Mouse (Mus musculus) forebrain, postnatal 0 days (tissue): ENCODE results near the gene Tmem182. TPM values are rescaled to one million over a fixed set of nuclear protein-coding genes. Genes with fewer than 3 reads are reported as not detected.

ENCODE experiments used
- ATAC-seq: fragments of 200-750 bp; cut with Nextera tagmentation; 2 replicates; pipeline ENCODE4 v1.8.0; 2017; ENCODE audit warnings: mild to moderate bottlenecking, moderate library complexity
- DNase-seq: peaks from one replicate; pipeline ENCODE4 v3.0.0-alpha.2; 2015
- H3K27ac ChIP-seq: fragments of 300-500 bp; sonication (generic); 2 replicates; pipeline ENCODE4 v1.5.1; 2014; ENCODE audit warnings: low read depth, mild to moderate bottlenecking, antibody characterized with exemption, low read length, moderate library complexity, mixed read lengths
- H3K27me3 ChIP-seq: fragments of 300-500 bp; sonication (generic); 2 replicates; pipeline ENCODE4 v1.6.1; 2014; ENCODE audit warnings: mild to moderate bottlenecking, low read length, mixed read lengths; ENCODE audit not compliant: insufficient read depth
- H3K36me3 ChIP-seq: fragments of 300-500 bp; sonication (generic); 2 replicates; pipeline ENCODE4 v1.6.1; 2014; ENCODE audit warnings: mild to moderate bottlenecking, moderate library complexity; ENCODE audit not compliant: insufficient read depth
- H3K4me1 ChIP-seq: fragments of 300-500 bp; sonication (generic); 2 replicates; pipeline ENCODE4 v1.6.1; 2014; ENCODE audit warnings: antibody characterized with exemption; ENCODE audit not compliant: insufficient read depth
- H3K4me2 ChIP-seq: fragments of 300-500 bp; sonication (generic); 2 replicates; pipeline ENCODE4 v1.6.1; 2014; ENCODE audit warnings: low read depth, mild to moderate bottlenecking, moderate library complexity
- H3K4me3 ChIP-seq: fragments of 300-500 bp; sonication (generic); 2 replicates; pipeline ENCODE4 v1.5.1; 2014; ENCODE audit warnings: low read depth, low read length, mixed read lengths
- H3K9ac ChIP-seq: fragments of 300-500 bp; sonication (generic); 2 replicates; pipeline ENCODE4 v1.6.1; 2014; ENCODE audit warnings: mild to moderate bottlenecking
- H3K9me3 ChIP-seq: fragments of 300-500 bp; sonication (generic); 2 replicates; pipeline ENCODE4 v1.6.1; 2016; ENCODE audit warnings: low read length
- CTCF ChIP-seq: sonication (generic); IDR thresholded peaks from 2 replicates; pipeline ENCODE4 v1.5.1; 2016; ENCODE audit warnings: antibody characterized with exemption, control low read depth, low read depth
- WGBS: fragments of 180-500 bp; shearing (Covaris S2); extraction: QIAGEN DNeasy Blood & Tissue Kit; methylation state at CpG from one replicate; pipeline ENCODE4 v1.1.7; 2014; 5-methylcytosine and 5-hydroxymethylcytosine counted together
- polyA plus RNA-seq: library from polyadenylated mRNA; unstranded; fragments of >200 nt; fragmentation: Nextera tagmentation; extraction: Ambion mirVana; gene quantifications from 2 replicates; pipeline ENCODE4 v1.2.1, GENCODE M21; 2015
- total RNA-seq: library from RNA; depleted of rRNA; stranded (reverse); fragments of >200 nt; gene quantifications from 2 replicates; pipeline ENCODE4 v1.2.3, GENCODE M21; 2014

Tmem182 gene
- total and polyA plus RNA-seq, 2 experiments from 2014 or later: 0.24 to 0.27 TPM

GRCm38 (mm10) chr1:40865043-40865442 is 59.6 kb downstream of the Tmem182 start:
- no peak overlapping the region for H3K27ac ChIP-seq
- H3K36me3 ChIP-seq: no peaks in the 10 kb centered on the region
- ATAC-seq: no peak; the same call in 1 of the 2 replicates
- no peaks in the 10 kb centered on the region for H3K4me1 ChIP-seq
- H3K4me3 ChIP-seq: no peak overlapping the region
- no peak overlapping the region for H3K4me2 ChIP-seq
- no peaks in the 10 kb centered on the region for H3K27me3 ChIP-seq
- 64% methylated on average over 6 of the region's 6 CpGs for WGBS
- no peak for DNase-seq
- H3K9me3 ChIP-seq: no peaks in the 10 kb centered on the region
- TF ChIP-seq CTCF: peak; percentile 42
- H3K9ac ChIP-seq: no peak overlapping the region

GRCm38 (mm10) chr1:40867106-40867505 is 61.7 kb downstream of the Tmem182 start:
- Histone ChIP-seq H3K9ac (no peak overlapping the region), H3K27ac (no peak overlapping the region), H3K27me3 (no peaks in the 10 kb centered on the region), H3K4me1 (no peaks in the 10 kb centered on the region), H3K4me2 (no peak overlapping the region), H3K9me3 (no peaks in the 10 kb centered on the region), H3K36me3 (no peaks in the 10 kb centered on the region), H3K4me3 (no peak overlapping the region)
- no peak for DNase-seq
- no peak for TF ChIP-seq CTCF
- no peak for ATAC-seq
- 90% methylated on average over 3 of the region's 3 CpGs for WGBS

- Histone ChIP-seq H3K4me1 (no peaks in the 10 kb centered on the region), H3K36me3 (no peaks in the 10 kb centered on the region), H3K4me2 (no peak overlapping the region), H3K9me3 (no peaks in the 10 kb centered on the region), H3K27ac (no peak overlapping the region), H3K9ac (no peak overlapping the region), H3K4me3 (no peak overlapping the region), H3K27me3 (no peaks in the 10 kb centered on the region)
- DNase-seq (no peak), ATAC-seq (no peak)
- no peak for TF ChIP-seq CTCF
- 83% methylated on average over 2 of the region's 2 CpGs for WGBS
Measured at GRCm38 (mm10) chr1:40867651-40868050, 62.2 kb downstream of the Tmem182 start.

- Histone ChIP-seq H3K9ac (no peak overlapping the region), H3K36me3 (no peaks in the 10 kb centered on the region), H3K4me3 (0 out of 2 replicates have a peak overlapping the region, but pooled peaks have one; percentile 17), H3K27me3 (no peaks in the 10 kb centered on the region), H3K27ac (no peak overlapping the region), H3K4me2 (peak overlapping the region; percentile 14), H3K9me3 (no peaks in the 10 kb centered on the region), H3K4me1 (0 out of 2 replicates have a peak, but pooled peaks cover 3% of the 10 kb centered on the region)
- ATAC-seq (0 out of 2 replicates have a peak, but pooled peaks have one; percentile 25), DNase-seq (no peak)
- TF ChIP-seq CTCF: no peak
- 35% methylated on average over 10 of the region's 10 CpGs for WGBS
Measured at GRCm38 (mm10) chr1:40873760-40874455, 68.5 kb downstream of the Tmem182 start.

GRCm38 (mm10) chr1:40874456-40875375 is 69.3 kb downstream of the Tmem182 start:
- no peaks in the 10 kb centered on the region for H3K36me3 ChIP-seq
- H3K9ac ChIP-seq: no peak overlapping the region
- H3K27me3 ChIP-seq: no peaks in the 10 kb centered on the region
- H3K4me2 ChIP-seq: peak overlapping the region; percentile 14
- H3K9me3 ChIP-seq: no peaks in the 10 kb centered on the region
- H3K4me3 ChIP-seq: 0 out of 2 replicates have a peak overlapping the region, but pooled peaks have one; percentile 17
- no peak overlapping the region for H3K27ac ChIP-seq
- ATAC-seq: peak; percentile 34
- DNase-seq: no peak
- TF ChIP-seq CTCF: no peak
- 0 out of 2 replicates have a peak, but pooled peaks cover 3% of the 10 kb centered on the region for H3K4me1 ChIP-seq
- WGBS: 77% methylated on average over 26 of the region's 26 CpGs

GRCm38 (mm10) chr1:40879051-40879450 is 73.7 kb downstream of the Tmem182 start:
- H3K4me2 ChIP-seq: no peak overlapping the region
- DNase-seq: peak; percentile 92
- no peak overlapping the region for H3K4me3 ChIP-seq
- no peaks in the 10 kb centered on the region for H3K4me1 ChIP-seq
- no peak overlapping the region for H3K27ac ChIP-seq
- 11% methylated on average over 9 of the region's 9 CpGs for WGBS
- no peaks in the 10 kb centered on the region for H3K36me3 ChIP-seq
- TF ChIP-seq CTCF: peak; percentile 82
- ATAC-seq: peak; percentile 5; the same call in 1 of the 2 replicates
- no peaks in the 10 kb centered on the region for H3K27me3 ChIP-seq
- H3K9me3 ChIP-seq: no peaks in the 10 kb centered on the region
- no peak overlapping the region for H3K9ac ChIP-seq
